Mouse (Mus musculus) neural tube, postnatal 0 days (tissue): Measurements from ENCODE around the gene Dock8. TPM values are rescaled to one million over a fixed set of nuclear protein-coding genes. Genes with fewer than 3 reads are reported as not detected.

Source experiments
- polyA plus RNA-seq: library from polyadenylated mRNA; unstranded; fragments of >200 nt; fragmentation: Nextera tagmentation; extraction: Ambion mirVana; gene quantifications from 2 replicates; pipeline ENCODE4 v1.2.1, GENCODE M21; 2015

Dock8 gene
- polyA plus RNA-seq: 1.3 and 2.1 TPM in 2 replicates

DNA sequence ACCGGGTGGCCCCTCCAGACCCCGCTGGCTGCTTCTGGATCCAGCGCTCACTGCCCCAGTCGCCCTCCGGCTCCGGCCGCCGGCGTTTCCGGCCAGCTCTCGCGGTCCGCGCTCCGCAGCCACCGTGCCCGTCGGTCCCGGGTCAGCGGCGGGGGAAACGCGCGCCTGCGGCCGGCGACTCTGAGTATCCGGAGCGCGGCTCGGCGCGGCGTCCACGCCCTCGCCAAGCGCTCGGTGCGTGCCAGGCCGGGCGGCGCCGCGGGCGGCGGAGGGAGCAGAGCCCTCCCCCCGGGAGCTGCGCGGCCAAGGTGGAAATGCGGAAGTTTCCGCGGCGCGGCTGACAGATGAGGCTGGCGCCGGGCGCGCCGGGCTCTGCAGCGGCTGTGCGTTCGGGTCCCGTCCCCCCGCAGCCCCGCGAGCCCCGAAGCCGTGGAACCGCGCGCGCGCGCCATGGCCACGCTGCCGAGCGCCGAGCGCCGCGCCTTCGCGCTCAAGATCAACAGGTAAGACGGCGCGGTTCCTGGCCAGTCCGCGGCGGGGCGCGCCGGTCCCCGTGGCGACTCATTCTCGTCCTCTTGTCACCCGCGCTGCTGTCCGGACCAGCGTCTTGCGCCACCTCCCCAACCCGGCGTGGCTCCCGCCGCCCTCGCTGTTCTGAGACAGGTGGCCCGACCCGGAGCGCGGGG lies at the start of gene Dock8:
Dock8 (plus strand) TSS at position 334 of the 686 bp plus-strand sequence.

DNA sequence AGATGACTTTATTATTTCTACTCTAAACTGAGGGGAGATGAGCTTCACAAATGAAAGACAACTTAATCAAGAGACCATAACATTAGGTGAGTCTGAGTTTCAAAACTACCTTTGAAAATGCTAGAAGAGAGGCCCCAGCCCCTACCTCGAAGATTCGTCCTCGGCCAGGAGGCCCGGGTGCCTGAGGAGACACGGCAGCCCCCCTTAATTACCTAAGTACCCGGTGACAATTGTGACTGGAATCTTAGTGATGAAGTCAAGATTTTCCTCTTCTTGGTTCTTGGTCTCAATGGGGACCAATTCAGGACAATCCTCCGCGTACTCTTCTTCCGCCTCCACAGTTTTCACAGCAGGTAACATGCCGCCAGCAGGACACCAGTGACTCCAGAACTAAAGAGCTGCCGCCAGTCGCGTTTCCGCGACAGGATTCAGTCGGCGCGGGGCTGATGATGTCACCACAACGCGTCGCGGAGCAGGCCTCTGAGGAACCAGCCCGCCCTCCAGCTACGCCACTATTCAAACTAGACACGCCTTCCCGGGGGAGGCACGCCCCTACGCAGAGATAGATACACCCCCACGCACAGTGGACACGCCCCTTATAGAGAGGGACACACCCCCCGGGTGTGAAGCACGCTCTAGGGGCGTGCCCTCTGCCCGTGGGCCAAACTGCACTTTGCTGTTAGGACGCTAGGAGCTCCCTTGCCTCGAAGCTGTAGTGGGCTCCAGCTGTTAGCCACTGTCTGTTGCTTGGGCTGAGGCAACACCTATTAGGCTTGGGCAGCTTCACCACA lies 38.0 kb upstream of the Dock8 start, which contains the start of gene Cbwd1:
Cbwd1 (minus strand) TSS at position 439 of the 791 bp plus-strand sequence.

DNA sequence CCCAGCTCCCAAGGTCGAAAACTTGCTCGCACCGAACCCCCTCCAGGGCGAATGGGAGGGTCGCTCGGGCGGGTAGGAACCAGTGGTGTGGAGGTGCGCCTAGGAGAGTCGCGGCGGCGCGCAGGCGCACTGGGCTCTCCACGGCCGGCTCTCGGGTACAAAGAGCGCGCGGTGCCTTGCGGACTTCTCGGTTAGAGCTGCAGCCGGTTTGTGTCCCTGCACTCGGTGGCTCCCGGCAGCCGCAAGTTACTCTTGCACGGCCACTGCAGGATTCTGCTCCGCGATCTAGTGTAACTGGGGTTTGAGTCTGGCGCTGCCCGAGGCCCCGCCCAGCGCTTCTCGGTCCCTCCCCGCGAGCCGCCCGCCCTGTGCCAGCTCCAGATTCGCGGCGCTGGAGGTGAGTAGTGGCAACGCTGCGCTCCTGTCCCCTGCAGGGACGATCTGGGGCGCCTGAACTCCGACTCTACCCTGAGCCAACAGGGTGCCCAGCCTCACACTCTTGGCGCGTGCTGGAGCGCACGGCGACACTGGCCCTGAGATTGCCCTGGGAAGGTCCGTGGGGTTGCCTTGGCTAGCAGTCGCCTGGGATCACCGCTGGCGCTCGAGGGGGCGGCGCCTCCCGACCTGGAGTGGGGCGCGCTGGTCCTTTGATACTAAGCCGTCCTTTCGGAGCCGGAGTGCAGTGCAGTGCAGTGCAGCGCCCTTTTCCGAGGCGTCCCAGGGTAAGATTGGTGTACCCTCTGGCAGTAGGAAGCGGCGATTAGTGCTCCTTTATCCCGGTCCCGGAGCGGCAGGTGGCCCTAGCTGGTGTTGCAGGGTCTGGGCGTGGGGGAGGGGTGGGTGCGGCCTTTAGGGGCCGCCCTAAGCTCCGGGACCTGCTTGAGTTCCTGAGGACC lies 237.5 kb downstream of the Dock8 start, which contains the start of gene Kank1:
Kank1 (plus strand) TSS at position 380 of the 896 bp plus-strand sequence.

Other genes starting within 250 kb of the Dock8 start
- 2.1 TPM in 2 replicates for gene Pgm5, start 137.7 kb upstream of the Dock8 start, polyA plus RNA-seq
- 387 and 438 TPM in 2 replicates for gene Gm10053, start 123.8 kb upstream of the Dock8 start, polyA plus RNA-seq
- not detected in 2 replicates for gene Foxd4, start 98.3 kb upstream of the Dock8 start, polyA plus RNA-seq
- 10.5 and 12.0 TPM in 2 replicates for gene Cbwd1, start 37.9 kb upstream of the Dock8 start, polyA plus RNA-seq
- gene Kank1, start 237.4 kb downstream of the Dock8 start, polyA plus RNA-seq: 21.2 and 21.6 TPM in 2 replicates